Mouse (Mus musculus) mouse trophoblast stem cell (cell line): ENCODE data around the gene Sall2.
"Not testable (repeated sequence)": the region's sequence is repeated elsewhere in the genome, so short reads cannot be mapped to it uniquely, and the experiment has no call there.

Experiments
- in situ Hi-C, 2 experiments: fragments of 300-500 bp; cut with MseI, MboI; formaldehyde crosslinking; loops; 2 replicates in 1 of 2; 3 replicates in 1 of 2; pipeline ENCODE4 v1.15.1; 2025

Sall2 gene

GRCm38 (mm10) chr14:52303517-52303916, 25.0 kb downstream of the Sall2 start:
- in situ Hi-C loops: not testable (repeated sequence)

- in situ Hi-C loops: no loop called here
Measured at GRCm38 (mm10) chr14:52295558-52296264, 32.9 kb downstream of the Sall2 start.

GRCm38 (mm10) chr14:52284191-52284590, 44.4 kb downstream of the Sall2 start:
- in situ Hi-C loops: no loop called here

- in situ Hi-C loops: no loop called here
Measured at GRCm38 (mm10) chr14:52283629-52284028, 44.9 kb downstream of the Sall2 start.

GRCm38 (mm10) chr14:52279747-52280120, 48.8 kb downstream of the Sall2 start:
- in situ Hi-C loops: no loop called here

GRCm38 (mm10) chr14:52278932-52279746, 49.4 kb downstream of the Sall2 start, which contains the start of the genes Tox4 and Rab2b:
Tox4 (plus strand) TSS chr14:52279146.
Rab2b (minus strand) TSS chr14:52279545.
- in situ Hi-C loops: no loop called here

GRCm38 (mm10) chr14:52277210-52277609, 51.4 kb downstream of the Sall2 start:
- in situ Hi-C loops: no loop called here

- in situ Hi-C loops: no loop called here
Measured at GRCm38 (mm10) chr14:52272781-52273180, 55.8 kb downstream of the Sall2 start.
